Mouse (Mus musculus) CH12.LX (cell line): ENCODE data around the gene Agbl3. TPM values are rescaled to one million over a fixed set of nuclear protein-coding genes. Genes with fewer than 3 reads are reported as not detected.

Experiments
- DNase-seq: peaks from one replicate; pipeline ENCODE4 v3.0.0-alpha.2; 2013; ENCODE audit errors: extremely low read depth
- H3K27ac ChIP-seq: 2 replicates; pipeline ENCODE4 v1.5.1; 2012; ENCODE audit warnings: low read depth, mild to moderate bottlenecking, control low read depth, moderate library complexity; ENCODE audit not compliant: insufficient read depth
- H3K27me3 ChIP-seq: replicated peaks from 2 replicates; pipeline ENCODE3; 2012; ENCODE audit warnings: inconsistent platforms
- H3K36me3 ChIP-seq, 2 experiments: replicated peaks in 1 of 2; 2 replicates each; pipeline versions ENCODE3 to v1.6.1; 2012; ENCODE audit warnings: inconsistent platforms in 1 of 2, low read length in 1 of 2, mild to moderate bottlenecking in 1 of 2, mixed read lengths in 1 of 2, moderate library complexity in 1 of 2; ENCODE audit not compliant: control insufficient read depth in 1 of 2, insufficient read depth in 1 of 2
- H3K4me1 ChIP-seq, 2 experiments: 2 replicates each; pipeline ENCODE4 v1.6.1; 2012; ENCODE audit warnings: inconsistent platforms in 1 of 2, moderate library complexity in 1 of 2; ENCODE audit not compliant: insufficient read depth in 2 of 2, control insufficient read depth in 1 of 2
- H3K4me2 ChIP-seq: 2 replicates; pipeline ENCODE4 v1.6.1; 2012; ENCODE audit warnings: low read depth, mild to moderate bottlenecking, control low read depth; ENCODE audit not compliant: poor library complexity, insufficient read depth, severe bottlenecking
- H3K4me3 ChIP-seq, 3 experiments: fragments of 150-350 bp in 1 of 3; sonication (generic) in 1 of 3; replicated peaks in 1 of 3; 2 replicates each; pipeline versions ENCODE3 to v1.5.1; 2011 to 2012; ENCODE audit warnings: low read depth in 2 of 3, low read length in 2 of 3, mild to moderate bottlenecking in 2 of 3, moderate library complexity in 2 of 3, control low read depth in 1 of 3, improper control_type of control experiment in 1 of 3, inconsistent platforms in 1 of 3, mixed read lengths in 1 of 3; ENCODE audit not compliant: poor library complexity in 1 of 3
- H3K79me2 ChIP-seq: replicated peaks from 2 replicates; pipeline ENCODE4 v1.6.1; 2012; ENCODE audit warnings: mild to moderate bottlenecking, moderate library complexity; ENCODE audit not compliant: control insufficient read depth, poor library complexity, insufficient read depth, severe bottlenecking; ENCODE audit errors: extremely low read depth
- H3K9ac ChIP-seq: 2 replicates; pipeline ENCODE4 v1.6.1; 2012; ENCODE audit warnings: low read depth, mild to moderate bottlenecking, control low read depth, moderate library complexity; ENCODE audit not compliant: insufficient read depth
- H3K9me3 ChIP-seq: replicated peaks from 2 replicates; pipeline ENCODE3; 2012; ENCODE audit warnings: low read length, inconsistent platforms, mixed read lengths
- BHLHE40 ChIP-seq: IDR thresholded peaks from 2 replicates; pipeline ENCODE4 v1.6.1; 2011; ENCODE audit warnings: mild to moderate bottlenecking, low read depth, low read length, improper control_type of control experiment
- CHD1 ChIP-seq: IDR thresholded peaks from 2 replicates; pipeline ENCODE4 v1.6.1; 2012; ENCODE audit warnings: low read depth, low read length, improper control_type of control experiment, inconsistent platforms
- CHD2 ChIP-seq: IDR thresholded peaks from 2 replicates; pipeline ENCODE4 v1.6.1; 2011; ENCODE audit warnings: low read length, improper control_type of control experiment
- ELF1 ChIP-seq: IDR thresholded peaks from 2 replicates; pipeline ENCODE4 v1.6.1; 2014; ENCODE audit warnings: low read depth, mild to moderate bottlenecking, inconsistent platforms, low read length, improper control_type of control experiment
- EP300 ChIP-seq: IDR thresholded peaks from 2 replicates; pipeline ENCODE4 v1.6.1; 2011; ENCODE audit warnings: low read length, improper control_type of control experiment
- IRF4 ChIP-seq: IDR thresholded peaks from 2 replicates; pipeline ENCODE4 v1.6.1; 2014; ENCODE audit warnings: low read depth, mild to moderate bottlenecking, inconsistent platforms, low read length, improper control_type of control experiment
- MEF2A ChIP-seq: IDR thresholded peaks from 2 replicates; pipeline ENCODE4 v1.6.1; 2014; ENCODE audit warnings: low read depth, mild to moderate bottlenecking, inconsistent platforms, low read length, improper control_type of control experiment, borderline replicate concordance
- MXI1 ChIP-seq: IDR thresholded peaks from 2 replicates; pipeline ENCODE4 v1.6.1; 2011; ENCODE audit warnings: mild to moderate bottlenecking, low read depth, low read length, improper control_type of control experiment
- MYC ChIP-seq: IDR thresholded peaks from 2 replicates; pipeline ENCODE4 v1.6.1; 2011; ENCODE audit warnings: low read depth, mild to moderate bottlenecking, improper control_type of control experiment, low read length
- RCOR1 ChIP-seq: conservative IDR thresholded peaks from 2 replicates; pipeline ENCODE4 v1.6.1; 2012; ENCODE audit warnings: low read depth, mild to moderate bottlenecking, inconsistent platforms, low read length, improper control_type of control experiment
- SIN3A ChIP-seq: IDR thresholded peaks from 2 replicates; pipeline ENCODE4 v1.6.1; 2012; ENCODE audit warnings: low read length, improper control_type of control experiment, inconsistent platforms
- SMC3 ChIP-seq: IDR thresholded peaks from 2 replicates; pipeline ENCODE4 v1.6.1; 2011; ENCODE audit warnings: low read depth, low read length, improper control_type of control experiment
- TBP ChIP-seq: conservative IDR thresholded peaks from 2 replicates; pipeline ENCODE4 v1.6.1; 2011; ENCODE audit warnings: low read depth, low read length, improper control_type of control experiment
- UBTF ChIP-seq: IDR thresholded peaks from 2 replicates; pipeline ENCODE4 v1.6.1; 2012; ENCODE audit warnings: low read depth, mild to moderate bottlenecking, inconsistent platforms, low read length, improper control_type of control experiment, moderate library complexity
- USF2 ChIP-seq: conservative IDR thresholded peaks from 2 replicates; pipeline ENCODE4 v1.6.1; 2011; ENCODE audit warnings: low read depth, low read length, improper control_type of control experiment
- dilution Hi-C: fragments of 300-500 bp; cut with MboI; formaldehyde crosslinking; loops from 2 replicates; pipeline ENCODE4 v1.14.3; 2020; ENCODE audit warnings: low sequenced_read_pairs; ENCODE audit not compliant: extremely low pct_unique_long_range_greater_than_20kb, extremely low pct_ligation_motif_present
- in situ Hi-C: fragments of 300-500 bp; cut with MboI; formaldehyde crosslinking; loops from 3 replicates; pipeline ENCODE4 v1.14.3; 2019; ENCODE audit warnings: low sequenced_read_pairs, low pct_ligation_motif_present, low pct_unique_long_range_greater_than_20kb, mixed read lengths
- polyA plus RNA-seq: library from polyadenylated mRNA; unstranded; fragments of >175 nt; gene quantifications from 2 replicates; pipeline ENCODE4 v1.2.1, GENCODE M21; 2012; ENCODE audit warnings: low read depth; ENCODE audit not compliant: insufficient read length
- total RNA-seq, 2 experiments: library from RNA; depleted of rRNA; stranded (reverse); fragments of 300-350 nt in 1 of 2; fragments of >200 nt in 1 of 2; gene quantifications; 2 replicates each; pipeline ENCODE4 v1.2.3; 2012 to 2014

Agbl3 gene
- total and polyA plus RNA-seq, 3 experiments = 1.9 to 4.8 (median 3.4) TPM

DNA sequence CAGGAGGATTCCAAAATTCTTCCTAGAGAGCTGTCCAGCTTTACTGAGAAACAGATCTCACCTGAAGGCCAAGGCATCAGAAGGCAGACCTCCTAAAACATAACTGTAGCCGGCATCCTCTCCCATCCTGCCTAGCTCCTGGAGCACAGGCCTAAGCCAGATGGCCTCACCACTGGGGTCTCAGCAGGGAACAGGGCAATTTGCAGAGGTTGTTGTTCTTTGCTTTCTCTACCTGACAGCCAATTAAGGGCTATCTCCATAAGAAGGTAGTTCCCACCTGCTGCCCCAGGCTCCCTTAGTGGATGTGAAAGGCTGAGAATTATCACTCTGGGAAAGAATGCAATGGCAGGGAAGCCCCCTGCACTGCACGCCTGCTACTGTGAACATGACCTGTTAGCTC, 120.8 kb downstream of the Agbl3 start:
- no peak for TF ChIP-seq BHLHE40
- no peak for TF ChIP-seq UBTF
- Histone ChIP-seq H3K27me3 (no peaks in the 10 kb centered on the region), H3K4me1 (peaks cover 10 to 31% of the 10 kb centered on the region in 2 experiments), H3K9me3 (no peaks in the 10 kb centered on the region), H3K9ac (no peak overlapping the region), H3K27ac (no peak overlapping the region), H3K36me3 (peaks cover 37 to 93% of the 10 kb centered on the region in 2 experiments), H3K79me2 (no peaks in the 10 kb centered on the region), H3K4me3 (no peak overlapping the region), H3K4me2 (no peak overlapping the region)
- DNase-seq = no peak
- in situ Hi-C loops = no loop called here
- dilution Hi-C loops = no loop called here

DNA sequence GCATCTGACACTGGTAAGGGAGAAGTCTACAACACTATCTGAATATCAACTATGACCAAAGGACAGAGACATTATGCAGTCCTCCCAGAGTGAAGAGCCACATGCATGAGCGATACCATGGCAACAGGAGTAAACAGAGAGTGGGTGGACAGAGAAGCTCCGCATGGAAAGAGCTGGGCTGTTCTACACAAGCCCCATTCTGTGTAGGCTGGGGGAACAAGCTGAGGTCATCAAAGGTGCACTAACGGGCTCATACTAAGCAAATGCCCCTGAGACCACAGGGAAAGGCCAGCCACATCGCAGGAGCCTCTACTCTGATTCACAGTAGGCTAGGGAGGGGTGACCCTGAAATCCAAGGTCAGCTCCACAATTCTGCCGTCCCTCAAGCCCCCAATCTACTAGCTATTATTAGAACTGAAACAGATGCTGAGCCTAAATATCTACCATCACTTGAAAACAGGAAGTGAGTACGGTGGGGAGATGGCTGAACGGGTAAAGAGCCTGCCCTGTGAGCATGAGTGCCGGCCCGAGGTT, 121.7 kb downstream of the Agbl3 start:
- dilution Hi-C loops = no loop called here
- peak; percentile 68 for DNase-seq
- Histone ChIP-seq H3K27me3 (no peaks in the 10 kb centered on the region), H3K4me2 (peak overlapping the region; percentile 34), H3K27ac (peak overlapping the region; percentile 49), H3K9ac (peak overlapping the region; percentile 12; the same call in 1 of the 2 replicates), H3K79me2 (no peaks in the 10 kb centered on the region), H3K4me3 (peak overlapping the region in 1 of 3 experiments; percentile 16), H3K4me1 (peaks cover 10 to 31% of the 10 kb centered on the region in 2 experiments), H3K36me3 (peaks cover 43 to 93% of the 10 kb centered on the region in 2 experiments), H3K9me3 (no peaks in the 10 kb centered on the region)
- in situ Hi-C loops = no loop called here
- TF ChIP-seq SMC3 (no peak), MXI1 (peak; percentile 71), MYC (peak; percentile 18), SIN3A (peak; percentile 42; the same call in 1 of the 2 replicates), CHD2 (no peak), TBP (0 out of 2 replicates have a peak, but pooled peaks have one; percentile 43), RCOR1 (no peak), MEF2A (peak; percentile 67; the same call in 1 of the 2 replicates), UBTF (0 out of 2 replicates have a peak, but pooled peaks have one; percentile 37), ELF1 (peak; percentile 49; the same call in 1 of the 2 replicates), IRF4 (0 out of 2 replicates have a peak, but pooled peaks have one; percentile 34)

DNA sequence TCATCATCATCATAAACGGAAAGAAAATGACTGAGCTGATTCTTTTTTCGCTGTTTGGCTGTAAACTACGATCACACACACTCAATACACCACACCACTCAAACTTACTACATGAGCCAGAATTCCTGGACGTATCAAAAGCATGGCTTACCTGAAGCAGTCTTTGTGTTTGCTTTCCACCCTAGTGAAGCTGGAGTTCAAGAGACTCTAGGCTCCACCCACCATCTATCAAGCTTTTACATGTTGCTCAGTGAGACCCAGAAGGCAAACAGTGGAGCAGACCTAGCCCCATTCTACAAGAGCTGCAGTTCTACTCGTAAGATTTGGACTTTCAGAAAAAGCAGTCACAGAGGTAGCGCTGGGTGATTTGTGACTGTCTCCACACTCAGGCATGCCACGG, 122.3 kb downstream of the Agbl3 start:
- Histone ChIP-seq H3K9ac (peak overlapping the region; percentile 12; the same call in 1 of the 2 replicates), H3K27me3 (no peaks in the 10 kb centered on the region), H3K4me2 (peak overlapping the region; percentile 34), H3K79me2 (no peaks in the 10 kb centered on the region), H3K4me3 (no peak overlapping the region), H3K27ac (peak overlapping the region; percentile 49), H3K9me3 (no peaks in the 10 kb centered on the region), H3K4me1 (peaks cover 10 to 34% of the 10 kb centered on the region in 2 experiments), H3K36me3 (peaks cover 45 to 93% of the 10 kb centered on the region in 2 experiments)
- peak; percentile 31 for DNase-seq
- no peak for TF ChIP-seq MEF2A
- no peak; the same call in 1 of the 2 replicates for TF ChIP-seq BHLHE40
- TF ChIP-seq CHD1 = no peak
- no peak; the same call in 1 of the 2 replicates for TF ChIP-seq MXI1
- TF ChIP-seq CHD2 = no peak
- no peak for TF ChIP-seq EP300
- no peak for TF ChIP-seq ELF1
- TF ChIP-seq USF2 = no peak
- dilution Hi-C loops = no loop called here
- in situ Hi-C loops = no loop called here
